Mouse (Mus musculus) urinary bladder, adult 2 months (tissue): ENCODE data around the gene Ergic1. TPM values are rescaled to one million over a fixed set of nuclear protein-coding genes. Genes with fewer than 3 reads are reported as not detected.
A peak's percentile ranks its signal among the peaks of the same experiment; 100 is the strongest.

ENCODE experiments used
- DNase-seq: peaks from one replicate; pipeline ENCODE4 v3.0.0; 2022; ENCODE audit warnings: low spot score
- polyA plus RNA-seq: library from polyadenylated mRNA; depleted of rRNA; stranded (reverse); fragments of >200 nt; gene quantifications from 2 replicates; pipeline ENCODE4 v1.2.3, GENCODE M21; 2012

Gene Ergic1
- polyA plus RNA-seq, 1 experiment: 152 TPM

DNA sequence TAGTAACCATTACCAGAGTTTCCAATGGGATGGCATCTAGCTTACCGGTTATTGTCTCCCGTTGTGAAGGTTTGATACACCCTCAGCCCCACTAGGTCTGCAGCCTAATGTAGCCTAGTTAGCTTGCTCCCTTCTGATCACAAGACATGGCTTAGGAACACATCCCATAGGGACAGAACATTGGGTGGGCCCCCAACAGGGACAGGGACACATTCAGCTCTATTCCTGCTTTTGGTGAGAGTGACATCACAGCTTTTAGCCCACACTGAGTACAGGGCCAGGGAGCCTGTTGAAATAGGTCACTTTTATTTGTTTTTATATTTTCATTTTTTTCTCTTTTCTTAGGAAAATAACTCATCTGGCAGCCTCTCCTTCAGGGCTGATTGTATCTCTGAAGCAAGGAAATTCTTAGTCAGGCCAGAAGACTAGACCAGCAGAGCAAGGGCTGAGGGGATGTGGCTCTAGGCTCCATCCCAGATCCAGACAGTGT, 64.3 kb downstream of the Ergic1 start:
- no peak for DNase-seq

DNA sequence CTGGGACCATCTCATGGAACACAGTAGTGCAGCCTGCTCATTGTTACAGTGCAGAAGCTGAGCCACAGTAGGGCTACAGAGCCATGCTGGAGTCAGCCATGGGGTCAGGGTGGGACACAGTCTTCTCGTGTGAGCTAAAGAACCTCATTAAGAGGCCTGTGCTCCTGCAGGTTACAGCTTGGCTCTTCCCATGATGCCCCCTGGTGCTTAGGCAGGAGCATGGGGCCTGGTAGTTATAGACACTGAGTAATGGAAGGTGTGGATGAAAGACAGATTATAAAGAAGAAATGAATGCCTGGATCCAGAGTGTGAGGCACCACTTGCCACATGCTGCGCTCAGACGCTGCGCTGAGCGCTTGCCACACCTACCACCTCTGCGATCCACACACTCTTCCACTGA, 67.2 kb downstream of the Ergic1 start:
- DNase-seq: no peak

DNA sequence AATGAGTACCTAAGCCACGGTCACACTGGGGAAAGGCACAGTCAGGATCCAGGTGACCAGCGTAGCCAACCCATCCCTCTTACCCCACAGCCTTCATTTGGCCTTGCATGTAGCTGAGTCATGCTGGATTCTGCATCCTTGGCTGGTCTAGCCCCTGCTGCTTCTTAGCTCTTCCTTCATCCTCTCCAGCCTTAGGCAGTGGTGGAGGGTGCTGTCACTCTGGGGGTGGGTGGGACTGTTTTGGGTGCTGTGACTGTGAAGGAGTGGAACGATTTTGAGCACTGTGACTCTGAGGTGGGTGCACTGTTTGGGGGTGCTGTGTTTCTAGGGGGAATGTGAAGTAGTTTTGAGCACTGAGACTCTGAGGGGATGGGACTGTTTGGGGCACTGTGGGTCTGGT, 67.6 kb downstream of the Ergic1 start:
- no peak for DNase-seq

DNA sequence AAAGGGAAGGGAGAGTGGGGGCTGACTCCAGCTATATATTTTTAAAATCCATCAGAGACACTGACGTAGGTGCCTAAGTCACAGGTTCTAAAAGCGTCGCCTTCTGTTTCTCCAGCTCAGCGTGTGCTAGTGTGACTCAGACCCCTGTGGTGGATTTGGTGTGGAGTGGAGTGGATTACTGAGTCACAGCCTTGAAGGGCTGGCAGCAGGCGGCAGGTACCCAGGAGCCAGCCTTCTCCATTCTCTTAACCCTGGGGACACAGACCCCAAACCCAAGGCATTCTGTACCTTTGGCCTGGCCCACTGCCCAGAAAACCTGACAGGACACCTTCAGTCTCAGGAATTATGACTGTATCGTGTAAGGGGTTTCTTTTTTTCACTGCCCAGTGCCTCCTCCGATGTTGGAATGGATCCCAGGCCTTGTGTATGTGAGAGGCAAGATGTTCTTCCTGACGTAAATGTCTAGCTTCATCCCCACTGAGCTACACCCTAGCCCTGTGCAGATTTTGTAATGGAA, 70.6 kb downstream of the Ergic1 start:
- no peak for DNase-seq

DNA sequence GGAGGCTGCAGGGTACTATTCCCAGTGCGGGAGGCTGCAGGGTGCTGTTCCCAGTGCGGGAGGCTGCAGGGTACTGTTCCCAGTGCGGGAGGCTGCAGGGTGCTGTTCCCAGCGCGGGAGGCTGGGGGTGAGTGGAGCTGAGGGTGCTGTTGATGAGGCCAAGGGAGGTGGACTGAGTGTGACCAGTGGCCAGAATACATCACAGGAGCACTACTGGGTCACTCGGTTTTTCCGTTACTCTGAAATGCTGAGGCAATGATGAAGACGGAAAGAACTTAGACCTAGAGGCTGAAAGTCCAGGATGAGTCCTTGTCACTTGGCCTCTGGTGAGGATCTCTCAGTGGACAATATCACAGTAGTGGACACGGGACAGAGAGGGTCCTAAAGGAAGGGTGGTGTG, 71.9 kb downstream of the Ergic1 start:
- no peak for DNase-seq

DNA sequence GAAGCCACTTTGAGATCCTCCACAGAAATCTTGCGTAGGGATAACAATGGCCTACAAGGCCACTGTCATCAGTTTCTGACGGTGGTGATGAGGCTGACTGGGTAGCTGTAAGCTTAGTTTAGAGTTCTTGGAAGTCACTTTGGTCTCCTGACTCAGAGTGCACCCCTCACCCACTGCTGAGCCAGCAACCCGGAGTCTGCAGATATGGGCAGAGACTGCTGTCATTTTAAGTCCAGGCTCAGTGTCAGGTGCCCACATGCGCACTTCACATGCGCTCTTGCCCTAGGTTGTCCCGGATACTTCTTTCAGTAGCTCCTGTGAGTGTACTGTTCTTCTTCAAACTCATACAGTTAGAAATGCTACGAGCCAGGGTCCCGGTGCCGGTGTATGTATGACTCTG, 72.6 kb downstream of the Ergic1 start:
- no peak for DNase-seq

DNA sequence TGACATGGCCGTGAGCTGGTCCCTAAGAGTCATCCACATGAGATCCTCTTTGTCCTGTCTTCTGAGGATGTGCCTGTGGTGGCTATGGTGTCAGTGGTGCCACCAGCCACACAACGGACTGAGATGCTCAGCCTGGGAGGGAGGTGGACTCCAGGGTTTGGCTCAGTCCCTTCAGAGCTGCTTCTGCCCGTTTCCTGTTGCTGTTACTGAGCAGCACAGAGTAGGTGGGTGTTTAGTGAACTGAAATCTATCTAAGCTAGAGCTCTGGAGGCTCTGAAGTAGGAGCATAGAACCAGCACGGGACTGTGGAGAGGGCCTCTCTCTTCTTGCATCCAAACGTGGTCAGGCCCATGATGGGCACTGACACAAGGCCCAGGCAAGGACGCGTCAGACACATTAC, 73.2 kb downstream of the Ergic1 start:
- DNase-seq: no peak

DNA sequence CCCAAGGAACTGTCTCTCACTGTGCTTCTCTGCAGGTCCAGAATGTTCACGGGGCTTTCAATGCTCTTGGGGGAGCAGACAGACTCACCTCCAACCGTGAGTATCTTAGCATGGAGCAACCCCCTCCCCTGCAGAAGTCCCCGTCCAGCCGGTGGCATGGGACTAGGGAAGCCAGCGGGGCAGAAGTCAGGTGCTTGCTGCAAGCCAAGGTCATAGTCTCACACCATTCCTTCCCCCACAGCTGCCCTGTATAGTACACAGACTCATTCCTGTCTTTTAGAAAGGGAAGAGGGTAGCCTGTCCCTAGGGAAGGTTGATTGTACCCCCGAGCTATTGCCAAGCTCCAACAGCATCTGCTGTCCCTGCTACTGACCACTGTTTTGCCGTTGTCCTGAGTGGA, 74.7 kb downstream of the Ergic1 start:
- DNase-seq: no peak

DNA sequence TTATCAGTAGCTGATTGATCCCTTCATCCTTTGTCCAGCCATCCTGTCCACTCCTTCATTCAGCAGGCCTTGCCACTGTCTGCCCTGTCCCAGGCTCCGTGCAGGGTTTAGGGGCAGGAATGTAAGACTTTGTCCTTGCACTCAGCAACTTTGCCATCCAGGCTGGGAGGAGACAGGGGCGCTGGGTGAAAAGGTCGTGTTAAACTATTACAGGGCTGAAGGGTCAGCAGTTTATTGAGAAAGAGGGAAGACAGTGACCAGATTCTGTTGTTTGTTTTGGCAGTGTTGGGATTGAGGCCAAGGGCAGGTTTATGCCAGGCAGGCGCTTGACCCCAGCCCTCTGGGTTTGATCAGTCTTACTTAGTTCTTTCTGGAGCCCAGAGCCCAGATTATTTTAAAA, 76.6 kb downstream of the Ergic1 start:
- no peak for DNase-seq

DNA sequence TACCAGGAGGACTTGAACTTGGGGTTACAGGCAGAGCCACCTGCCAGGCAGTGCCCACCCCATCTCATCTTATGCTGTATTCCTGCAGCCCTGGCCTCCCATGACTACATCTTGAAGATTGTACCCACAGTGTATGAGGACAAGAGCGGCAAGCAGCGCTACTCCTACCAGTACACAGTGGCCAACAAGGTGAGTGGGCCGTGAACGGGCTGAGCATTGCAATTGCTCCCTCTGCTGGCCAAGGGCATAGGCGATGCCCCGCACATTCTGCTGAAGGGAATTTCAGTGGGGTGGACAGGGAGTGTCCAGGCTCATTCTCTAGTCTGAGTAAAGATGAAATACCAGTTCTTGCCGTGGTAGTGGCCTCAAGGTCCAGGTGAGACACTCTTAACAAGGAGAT, 77.4 kb downstream of the Ergic1 start:
- peak; percentile 62 for DNase-seq

DNA sequence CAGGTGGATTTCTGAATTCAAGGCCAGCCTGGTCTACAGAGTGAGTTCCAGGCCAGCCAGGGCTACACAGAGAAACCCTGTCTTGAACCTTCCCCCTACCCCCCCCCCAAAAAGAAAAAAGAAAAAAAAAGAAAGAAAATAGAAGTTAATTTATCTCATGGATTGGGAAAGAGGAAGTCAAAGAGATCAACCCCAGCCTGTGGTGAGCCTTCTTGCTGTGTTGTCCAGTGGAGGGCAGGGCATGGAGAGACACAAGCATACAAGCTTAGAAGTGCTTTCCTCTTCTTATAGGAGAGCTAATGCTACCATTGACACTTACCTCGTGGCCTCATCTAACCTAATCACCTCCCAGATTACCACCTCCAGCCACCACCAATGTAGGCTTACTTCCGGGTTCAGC, 78.5 kb downstream of the Ergic1 start:
- no peak for DNase-seq

DNA sequence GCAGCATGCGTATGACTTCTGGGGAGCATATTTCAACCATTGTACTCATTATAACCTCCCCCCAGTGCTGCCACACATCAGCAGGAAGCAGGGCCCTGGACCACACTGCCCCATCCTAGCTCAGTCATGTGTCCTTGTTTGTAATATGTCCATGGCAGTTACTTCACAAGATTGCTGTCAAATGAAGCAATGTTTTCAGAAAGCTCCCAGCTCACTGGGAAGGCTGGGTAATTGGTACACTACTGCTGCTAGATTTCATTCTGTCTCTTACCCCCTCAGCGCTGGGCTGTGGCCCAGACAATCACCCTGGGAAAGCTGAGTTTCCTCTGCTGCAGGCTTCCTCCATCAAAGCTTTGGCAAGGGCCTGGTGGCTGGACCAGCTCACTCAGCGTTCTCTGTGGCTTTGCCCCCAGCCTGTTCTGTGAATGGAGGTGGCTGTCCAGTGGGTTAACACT, 79.0 kb downstream of the Ergic1 start:
- DNase-seq: no peak

DNA sequence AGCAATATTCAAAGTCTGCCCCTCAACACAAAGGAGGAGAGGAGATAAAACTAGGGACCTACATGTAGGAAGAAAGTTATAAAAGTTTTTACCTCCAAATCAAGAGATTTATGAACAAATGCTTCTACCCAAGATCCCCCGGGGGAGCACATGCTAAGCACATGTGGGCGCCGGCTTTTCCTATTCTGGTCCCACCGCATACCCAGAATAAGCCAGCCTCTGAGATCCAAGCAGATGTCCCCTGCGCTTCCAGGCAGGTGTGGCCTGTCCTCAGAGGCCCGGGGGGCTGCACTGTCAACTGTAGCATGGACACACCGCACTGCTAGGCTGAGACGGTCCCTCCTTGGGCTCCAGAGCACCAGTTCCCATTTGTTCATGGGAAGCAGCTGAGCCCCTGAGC, 82.2 kb downstream of the Ergic1 start:
- no peak for DNase-seq

DNA sequence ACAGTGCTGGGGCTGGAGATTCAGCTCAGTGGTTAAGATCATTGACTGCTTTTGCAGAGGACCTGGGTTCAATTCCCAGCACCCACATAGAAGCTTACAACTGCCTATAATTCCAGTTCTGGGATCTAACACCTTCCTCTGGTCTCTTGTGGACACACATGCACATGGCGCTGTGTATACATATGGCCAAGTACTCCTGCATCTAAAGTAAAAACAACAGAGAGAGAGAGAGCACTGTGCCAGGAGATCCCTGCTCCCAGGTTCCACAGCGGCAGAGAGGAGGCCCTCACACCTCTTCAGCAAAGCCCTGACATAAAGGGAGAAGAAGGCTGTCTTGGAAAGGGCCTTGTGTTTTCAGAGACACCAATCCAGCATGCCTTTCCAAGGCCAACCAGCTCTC, 82.7 kb downstream of the Ergic1 start:
- DNase-seq: no peak

DNA sequence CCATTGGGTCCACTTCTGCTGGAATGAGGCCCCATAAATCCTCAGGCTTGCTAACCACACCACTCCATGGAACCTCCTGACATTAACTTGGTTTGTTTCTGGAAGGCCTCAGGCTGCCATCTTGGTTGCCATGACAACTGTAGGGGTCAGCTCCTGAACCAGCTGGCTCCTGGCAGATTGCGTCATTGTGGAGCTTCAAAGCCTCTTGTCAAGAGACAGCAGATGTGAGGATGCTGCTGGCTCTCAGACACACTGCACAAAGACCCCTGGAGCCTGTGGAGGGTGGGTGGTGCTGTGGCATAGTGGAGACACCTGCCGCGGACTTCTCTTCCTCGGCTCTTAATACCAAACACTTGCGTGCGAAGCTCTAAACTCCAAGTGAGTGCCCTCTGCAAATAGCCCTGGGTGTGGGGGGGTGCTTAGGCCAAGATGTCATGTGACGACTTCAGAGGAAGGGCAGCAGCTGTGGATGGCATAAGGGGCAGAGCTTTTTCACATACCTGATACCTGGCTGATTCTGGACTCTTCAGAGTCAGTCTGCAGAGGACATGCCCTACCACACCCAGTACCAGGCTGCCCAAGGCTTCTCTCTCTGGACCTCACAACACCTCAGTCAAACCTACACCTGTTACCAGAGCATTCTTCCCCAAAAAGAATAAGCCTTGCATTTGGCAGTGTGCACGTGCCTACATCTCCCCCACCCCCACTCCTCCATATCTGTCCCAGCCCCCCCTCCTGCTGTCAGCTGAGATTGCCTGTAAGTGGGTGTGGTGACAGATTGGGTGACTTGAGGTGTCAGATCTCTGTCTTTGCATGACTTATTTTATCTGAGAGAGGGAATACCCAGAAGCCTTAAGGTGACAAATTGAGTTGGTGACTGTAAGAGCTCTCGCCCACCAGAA, 83.5 kb downstream of the Ergic1 start:
- DNase-seq: no peak

DNA sequence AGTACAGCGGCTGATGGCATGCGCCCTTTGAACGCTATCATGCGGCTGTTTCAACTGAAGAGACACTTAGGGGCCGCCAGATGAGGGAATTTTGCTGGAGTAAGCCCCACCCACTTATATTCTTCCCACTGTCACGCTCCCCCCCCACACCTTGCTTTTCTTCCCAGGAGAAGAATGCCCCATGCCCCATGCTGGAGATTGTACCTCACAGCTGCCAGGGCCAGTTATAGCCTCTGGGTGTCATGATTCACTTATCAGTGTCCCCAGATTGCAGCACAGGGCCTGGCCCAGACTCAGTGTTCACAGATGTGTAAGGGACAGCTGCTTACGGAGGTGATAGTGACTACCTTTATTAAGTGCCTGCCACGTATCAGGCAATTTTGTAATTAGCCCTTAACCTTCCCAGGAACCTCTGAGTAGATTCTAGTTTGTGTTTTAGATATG, 84.1 kb downstream of the Ergic1 start:
- DNase-seq: no peak

DNA sequence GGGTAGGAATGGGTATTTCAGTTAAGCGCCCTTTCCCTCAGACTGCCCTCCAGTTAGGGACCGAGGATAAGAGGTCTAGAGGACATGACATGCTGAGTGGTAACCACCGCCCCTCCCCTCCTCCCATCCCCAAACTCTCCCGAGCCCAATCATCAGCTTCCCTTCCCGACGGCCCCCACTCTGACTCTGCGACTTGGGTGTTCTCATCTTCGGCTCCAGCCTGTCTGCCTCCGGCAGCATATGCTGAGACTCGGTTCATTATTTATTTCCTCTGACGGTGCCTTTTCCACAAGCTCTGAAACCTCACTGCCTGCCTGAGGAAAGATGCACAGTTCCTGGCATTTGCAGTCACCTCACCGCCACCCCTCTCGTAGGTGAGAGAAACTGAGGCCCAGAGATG, 86.0 kb downstream of the Ergic1 start:
- no peak for DNase-seq

DNA sequence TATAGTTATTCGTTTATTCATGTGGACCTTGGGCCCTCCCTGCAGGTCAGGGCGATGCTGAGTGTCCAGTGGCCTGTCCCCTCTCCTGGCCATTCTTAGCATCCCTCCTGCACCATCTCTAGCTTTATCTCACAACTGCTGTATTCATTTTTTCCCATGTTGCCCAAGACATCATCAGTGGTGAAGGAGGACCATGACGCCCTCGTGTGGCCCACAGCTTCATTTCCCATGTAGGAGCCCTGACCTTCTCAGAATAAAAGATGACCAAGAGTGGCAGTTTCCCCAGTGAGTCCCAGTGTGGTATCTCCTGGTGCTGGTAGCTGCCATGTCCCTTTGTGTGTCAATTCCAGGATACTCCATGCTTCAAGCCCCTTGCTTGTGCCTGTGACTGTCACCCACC, 88.3 kb downstream of the Ergic1 start:
- no peak for DNase-seq

DNA sequence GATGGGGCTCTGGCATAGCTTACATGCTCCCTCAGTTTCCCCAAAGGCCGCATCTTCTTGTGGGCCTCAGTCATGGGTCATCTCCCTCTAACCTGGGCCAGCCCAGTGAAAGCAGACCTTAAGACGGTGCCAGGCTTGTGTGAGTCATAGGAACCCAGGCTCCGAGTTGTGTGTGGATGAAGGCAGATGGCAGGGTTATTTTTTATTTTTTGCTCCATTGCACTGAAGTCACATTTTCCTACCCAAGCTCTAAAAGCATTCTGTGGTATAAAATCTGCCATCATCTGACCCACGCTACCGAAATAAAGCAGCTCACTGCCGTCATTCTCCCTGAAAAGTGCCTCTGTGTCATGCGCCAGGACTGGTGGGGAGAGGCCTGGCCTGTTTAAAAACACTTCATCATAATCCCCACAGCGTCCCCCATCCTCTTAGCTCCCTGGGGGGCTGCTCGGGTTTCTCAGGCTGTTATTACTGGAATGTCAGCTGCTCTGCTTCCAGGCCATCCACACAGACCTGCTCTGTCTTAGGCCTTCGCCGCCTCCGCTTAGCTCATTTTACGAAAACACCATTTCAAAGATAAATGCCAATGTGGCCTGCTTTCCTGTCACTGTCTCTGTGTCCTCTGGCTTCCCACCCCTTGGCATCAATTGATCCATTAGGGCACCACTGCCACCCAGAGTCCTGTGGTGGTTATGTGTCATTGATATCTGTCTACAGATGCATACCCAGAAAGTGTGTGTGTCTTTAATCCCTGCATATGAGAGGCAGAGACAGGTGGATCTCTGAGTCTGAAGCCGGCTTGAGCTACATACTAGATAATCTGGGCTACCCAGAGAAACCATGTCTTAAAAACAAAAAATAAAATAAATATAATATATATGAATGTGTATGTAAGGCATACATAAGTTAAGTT, 89.4 kb downstream of the Ergic1 start:
- no peak for DNase-seq

DNA sequence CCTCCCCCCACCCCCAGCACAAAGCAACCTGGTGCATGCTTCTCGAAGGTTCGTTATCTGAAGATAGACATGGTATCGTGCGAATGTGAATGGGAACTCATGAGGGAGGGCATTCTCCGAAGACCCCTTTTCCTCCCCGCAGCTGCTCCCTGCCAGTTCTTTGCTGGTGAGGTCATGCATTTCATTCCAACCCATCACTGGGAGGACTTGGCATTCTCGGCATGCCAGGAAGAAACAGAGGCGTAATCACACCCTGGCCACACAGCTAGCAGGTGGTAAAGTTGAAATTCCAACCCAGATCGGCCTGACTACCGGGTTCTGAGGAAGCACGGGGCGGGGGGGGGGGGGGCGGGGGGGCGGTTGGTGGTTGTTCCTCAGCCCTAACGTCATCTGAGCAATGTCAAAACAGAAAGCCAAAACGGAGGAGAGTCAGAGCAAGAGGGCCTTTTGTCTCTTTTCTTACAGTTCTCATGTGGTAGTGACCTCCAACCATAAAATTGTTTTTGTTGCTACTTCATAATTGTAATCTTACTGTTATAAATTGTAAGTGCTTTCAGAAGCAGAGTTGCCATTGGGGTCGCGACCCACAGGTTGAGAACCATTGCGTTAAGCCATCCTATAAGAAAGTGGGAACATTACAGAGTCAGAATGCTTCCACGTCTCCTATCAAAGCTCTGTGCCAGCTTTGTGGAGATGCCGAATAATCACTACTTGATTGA, 97.7 kb downstream of the Ergic1 start:
- no peak for DNase-seq

DNA sequence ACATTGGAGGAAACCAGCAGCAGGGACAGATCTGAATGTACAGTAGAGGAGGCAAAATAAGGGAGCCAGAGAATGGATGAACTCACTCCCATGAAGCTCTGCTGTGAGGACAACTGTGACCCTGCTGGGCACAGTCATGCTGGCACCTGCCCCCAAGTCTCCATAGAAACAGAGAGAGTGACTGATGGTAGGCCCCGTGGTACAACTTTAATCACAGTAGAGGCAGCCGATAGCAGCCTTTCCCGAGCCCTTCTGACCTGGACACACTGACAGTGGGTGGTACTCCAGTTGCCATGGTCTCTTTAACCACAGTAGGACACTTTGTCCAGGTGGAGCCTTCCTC, 98.3 kb downstream of the Ergic1 start:
- no peak for DNase-seq
